Mouse (Mus musculus) megakaryocyte, embryonic 14.5 days (primary cell): Measurements from ENCODE around the gene 9830107B12Rik.

Source experiments
- FLI1 ChIP-seq: IDR thresholded peaks from 2 replicates; pipeline ENCODE4 v1.6.1; 2012; ENCODE audit warnings: low read length, inconsistent platforms, mixed read lengths
- GATA1 ChIP-seq: IDR thresholded peaks from 3 replicates; pipeline ENCODE4 v1.6.1; 2012; ENCODE audit warnings: mixed read lengths, low read length, inconsistent platforms, borderline replicate concordance

DNA sequence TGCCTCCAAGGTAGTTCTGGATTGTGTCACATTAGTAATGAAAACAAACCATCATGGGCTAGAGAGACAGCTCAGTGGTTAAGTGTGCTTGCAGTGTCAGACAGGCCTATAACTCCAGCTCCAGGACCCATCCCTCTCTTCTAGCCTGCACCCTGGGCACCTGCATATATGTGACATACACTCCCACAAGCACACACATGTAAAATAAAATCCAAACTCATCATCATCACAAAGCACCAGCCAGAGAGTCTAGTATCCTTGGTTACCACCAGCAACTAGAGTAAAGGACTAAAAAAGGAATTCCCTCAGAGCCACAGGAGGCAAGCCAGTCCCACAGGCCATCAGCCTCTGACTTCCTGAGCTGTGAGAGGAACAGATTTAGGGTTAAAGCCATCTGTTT is 57.0 kb downstream of the 9830107B12Rik start, which contains the start of gene 1700067P10Rik:
- TF ChIP-seq GATA1: no peak
- TF ChIP-seq FLI1: no peak
